Mouse (Mus musculus) intestine, postnatal 0 days (tissue): ENCODE measurements around the gene Camsap1. TPM values are rescaled to one million over a fixed set of nuclear protein-coding genes. Genes with fewer than 3 reads are reported as not detected.
A peak's percentile ranks its signal among the peaks of the same experiment; 100 is the strongest.

Experiments used
- ATAC-seq: fragments of 200-750 bp; cut with Nextera tagmentation; 2 replicates; pipeline ENCODE4 v1.8.0; 2017; ENCODE audit warnings: mild to moderate bottlenecking, moderate TSS enrichment, moderate library complexity
- H3K27ac ChIP-seq: fragments of 300-500 bp; sonication (generic); 2 replicates; pipeline ENCODE4 v1.5.1; 2014; ENCODE audit warnings: mild to moderate bottlenecking, low read depth, low read length, moderate library complexity
- H3K27me3 ChIP-seq: fragments of 300-500 bp; sonication (generic); replicated peaks from 2 replicates; pipeline ENCODE4 v1.6.1; 2014; ENCODE audit warnings: low read length, mixed read lengths; ENCODE audit not compliant: control insufficient read depth, insufficient read depth
- H3K36me3 ChIP-seq: fragments of 300-500 bp; sonication (generic); 2 replicates; pipeline ENCODE4 v1.6.1; 2014; ENCODE audit warnings: mild to moderate bottlenecking, moderate library complexity; ENCODE audit not compliant: control insufficient read depth, insufficient read depth
- H3K4me1 ChIP-seq: fragments of 300-500 bp; sonication (generic); replicated peaks from 2 replicates; pipeline ENCODE4 v1.6.1; 2014; ENCODE audit warnings: antibody characterized with exemption, low read length, mixed read lengths; ENCODE audit not compliant: control insufficient read depth, insufficient read depth
- H3K4me2 ChIP-seq: fragments of 300-500 bp; sonication (generic); replicated peaks from 2 replicates; pipeline ENCODE4 v1.6.1; 2014; ENCODE audit warnings: low read depth, mild to moderate bottlenecking, moderate library complexity
- H3K4me3 ChIP-seq: fragments of 300-500 bp; sonication (generic); 2 replicates; pipeline ENCODE4 v1.5.1; 2014; ENCODE audit warnings: low read depth, low read length
- H3K9ac ChIP-seq: fragments of 300-500 bp; sonication (generic); 2 replicates; pipeline ENCODE4 v1.6.1; 2014; ENCODE audit warnings: mild to moderate bottlenecking, low read depth, low read length
- H3K9me3 ChIP-seq: fragments of 300-500 bp; sonication (generic); 2 replicates; pipeline ENCODE4 v1.6.1; 2016; ENCODE audit warnings: mixed run types; ENCODE audit not compliant: control insufficient read depth
- CTCF ChIP-seq: sonication (generic); IDR thresholded peaks from 2 replicates; pipeline ENCODE4 v1.5.1; 2016; ENCODE audit warnings: low read depth, mild to moderate bottlenecking, control low read depth, antibody characterized with exemption, moderate library complexity
- WGBS: fragments of 180-500 bp; shearing (Covaris S2); extraction: QIAGEN DNeasy Blood & Tissue Kit; methylation state at CpG from one replicate; pipeline ENCODE4 v1.1.7; 2014; 5-methylcytosine and 5-hydroxymethylcytosine counted together
- polyA plus RNA-seq: library from polyadenylated mRNA; unstranded; fragments of >200 nt; fragmentation: Nextera tagmentation; extraction: Ambion mirVana; gene quantifications from 2 replicates; pipeline ENCODE4 v1.2.1, GENCODE M21; 2015

Camsap1 gene
- polyA plus RNA-seq: 3.5 and 4.9 TPM in 2 replicates

DNA sequence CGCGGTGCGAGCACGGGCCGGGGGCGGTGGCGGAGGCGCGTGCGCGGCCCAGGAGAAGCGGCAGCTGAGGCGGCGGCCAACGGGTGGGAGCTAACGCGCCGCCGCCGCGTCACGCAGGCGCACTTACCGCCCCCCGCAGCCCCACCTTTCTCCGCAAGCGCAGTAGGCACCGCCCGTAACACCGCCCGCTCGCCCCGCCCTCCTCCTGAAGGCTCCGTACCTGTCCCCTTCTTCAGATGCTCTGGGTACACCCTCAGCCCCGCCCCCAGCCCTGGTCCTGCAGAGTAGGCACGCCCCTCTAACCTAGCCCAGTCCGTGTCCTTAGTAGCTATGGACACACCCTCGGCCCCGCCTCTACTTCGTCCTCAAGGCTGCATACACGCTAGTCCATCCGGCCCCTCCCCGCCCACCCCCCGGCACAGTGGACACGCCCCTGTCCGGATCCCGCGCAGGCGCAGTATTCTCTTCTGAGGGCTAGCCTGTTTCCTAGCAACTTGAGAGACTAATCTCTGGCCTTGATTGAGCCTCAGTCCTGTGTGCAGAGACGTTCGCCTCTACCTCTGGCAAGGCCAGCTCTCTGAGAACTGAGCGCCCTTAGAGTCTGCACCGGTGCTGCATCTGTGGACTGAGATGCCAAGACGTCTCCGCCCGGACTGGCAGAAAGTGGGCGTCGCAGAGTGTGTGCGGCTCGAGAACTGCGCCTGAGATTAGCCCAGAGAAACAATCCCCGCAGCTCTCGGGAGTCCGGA, at the start of gene Camsap1:
TSS of gene Camsap1 (minus strand) at position 124 of the 749 bp plus-strand sequence.
- Histone ChIP-seq H3K4me3 (peak within 1 kb of the TSS; percentile 82), H3K4me2 (peak within 1 kb of the TSS; percentile 97), H3K9ac (peak within 1 kb of the TSS; percentile 83), H3K27ac (peak within 1 kb of the TSS; percentile 77), H3K27me3 (no peaks in the 10 kb centered on the region), H3K9me3 (no peaks in the 10 kb centered on the region), H3K36me3 (no peaks in the 10 kb centered on the region), H3K4me1 (0 out of 2 replicates have a peak, but pooled peaks cover 6% of the 10 kb centered on the region)
- WGBS: under 1% methylated on average over 40 of the region's 64 CpGs
- no peak for TF ChIP-seq CTCF
- ATAC-seq: peak; percentile 100

DNA sequence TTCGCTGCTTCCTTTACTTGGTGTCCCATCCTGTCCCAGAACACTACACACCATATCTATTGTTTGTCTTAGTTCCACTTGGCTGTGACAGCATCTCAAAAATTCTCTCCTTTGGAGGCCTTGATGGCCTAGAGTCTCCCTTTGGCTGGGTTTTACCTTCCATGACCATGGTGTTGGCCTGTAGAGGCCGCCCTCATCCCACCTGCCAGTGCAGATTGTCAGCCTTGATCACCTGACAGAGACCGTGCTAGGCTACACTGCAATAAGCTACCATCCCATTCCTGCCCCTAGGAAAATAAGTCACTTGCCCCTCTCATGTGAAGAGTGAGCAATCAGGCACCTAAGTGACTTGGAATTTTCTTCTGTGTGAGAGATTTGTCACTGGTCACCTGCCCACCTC, 47.2 kb upstream of the Camsap1 start:
- ATAC-seq: no peak
- TF ChIP-seq CTCF: peak; percentile 77
- Histone ChIP-seq H3K4me2 (no peak overlapping the region), H3K36me3 (no peaks in the 10 kb centered on the region), H3K27ac (no peak overlapping the region), H3K4me1 (no peaks in the 10 kb centered on the region), H3K9ac (no peak overlapping the region), H3K4me3 (no peak overlapping the region), H3K9me3 (no peaks in the 10 kb centered on the region), H3K27me3 (no peaks in the 10 kb centered on the region)
- WGBS: 31% methylated on average over 3 of the region's 3 CpGs

DNA sequence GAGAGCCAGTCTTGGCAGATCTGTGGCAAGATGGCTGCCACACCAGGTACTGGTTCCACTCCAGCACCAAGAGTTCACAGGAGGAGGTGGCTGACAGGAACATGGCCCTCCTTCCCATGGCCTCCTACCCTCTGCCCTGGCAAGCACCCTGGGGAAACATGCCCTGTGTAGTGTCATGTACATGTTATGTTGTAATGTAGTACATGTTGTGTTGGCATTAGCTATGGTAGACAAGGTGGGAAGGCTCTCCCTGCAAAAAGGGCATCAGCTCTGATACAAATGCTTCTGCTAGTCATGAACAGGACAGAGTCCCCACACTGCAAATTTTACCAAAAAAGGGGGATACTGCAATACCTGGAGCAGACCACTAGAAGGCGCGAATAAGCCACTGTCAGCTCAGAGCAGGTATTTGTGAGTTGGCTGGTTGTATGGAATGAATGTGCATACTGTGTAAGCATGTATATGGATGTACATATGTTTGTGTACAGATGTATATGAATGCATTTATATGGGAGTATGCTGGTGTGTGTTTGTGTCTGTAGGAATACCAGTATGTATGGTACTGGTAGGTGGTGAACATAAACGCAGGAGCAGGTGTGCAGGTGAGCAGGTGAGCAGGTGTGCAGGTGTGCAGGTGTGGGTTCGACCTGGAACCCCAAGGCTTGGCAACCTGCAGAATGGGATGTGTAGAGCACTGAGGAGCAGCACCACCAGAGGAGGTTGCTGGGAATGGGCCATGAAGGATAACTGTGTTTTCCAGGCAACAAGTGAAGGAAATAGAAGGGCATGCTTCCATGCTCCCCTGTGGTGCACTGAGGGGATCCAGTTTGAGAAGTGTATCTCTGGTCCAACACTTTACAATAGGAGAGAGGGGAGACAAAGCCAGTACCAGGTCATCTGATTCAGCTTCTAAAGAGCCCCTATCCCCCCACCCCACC, 41.3 kb upstream of the Camsap1 start:
- 30% methylated on average over 4 of the region's 4 CpGs for WGBS
- Histone ChIP-seq H3K4me3 (no peak overlapping the region), H3K4me2 (no peak overlapping the region), H3K4me1 (no peaks in the 10 kb centered on the region), H3K27me3 (no peaks in the 10 kb centered on the region), H3K9me3 (no peaks in the 10 kb centered on the region), H3K36me3 (no peaks in the 10 kb centered on the region), H3K27ac (no peak overlapping the region), H3K9ac (no peak overlapping the region)
- TF ChIP-seq CTCF: peak; percentile 92
- no peak for ATAC-seq

DNA sequence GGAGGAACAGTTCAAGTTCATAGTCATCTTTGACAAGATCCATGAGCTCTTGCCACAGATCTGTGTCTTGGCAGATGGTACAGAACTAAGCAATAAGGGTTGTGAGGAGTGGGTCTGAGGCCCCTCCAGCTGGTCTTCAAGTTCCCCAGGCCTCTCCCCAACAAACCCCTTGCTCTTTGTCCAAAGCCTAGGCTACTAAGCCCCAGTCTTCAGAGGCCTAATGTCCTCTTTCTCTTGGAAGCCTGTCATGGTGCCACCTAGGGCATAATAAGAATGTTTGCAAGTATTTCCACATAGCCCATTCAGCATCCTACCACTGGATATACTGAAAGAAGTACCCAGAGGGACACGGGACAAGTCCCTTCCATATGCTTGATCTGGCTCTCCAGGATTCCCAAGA, 39.5 kb upstream of the Camsap1 start:
- no peak overlapping the region for H3K4me3 ChIP-seq
- H3K27ac ChIP-seq: no peak overlapping the region
- no peak for TF ChIP-seq CTCF
- WGBS: 78% methylated on average over 1 of the region's 1 CpGs
- no peak for ATAC-seq
- H3K27me3 ChIP-seq: no peaks in the 10 kb centered on the region
- no peak overlapping the region for H3K9ac ChIP-seq
- no peaks in the 10 kb centered on the region for H3K36me3 ChIP-seq
- no peaks in the 10 kb centered on the region for H3K9me3 ChIP-seq
- H3K4me2 ChIP-seq: no peak overlapping the region
- H3K4me1 ChIP-seq: no peaks in the 10 kb centered on the region

DNA sequence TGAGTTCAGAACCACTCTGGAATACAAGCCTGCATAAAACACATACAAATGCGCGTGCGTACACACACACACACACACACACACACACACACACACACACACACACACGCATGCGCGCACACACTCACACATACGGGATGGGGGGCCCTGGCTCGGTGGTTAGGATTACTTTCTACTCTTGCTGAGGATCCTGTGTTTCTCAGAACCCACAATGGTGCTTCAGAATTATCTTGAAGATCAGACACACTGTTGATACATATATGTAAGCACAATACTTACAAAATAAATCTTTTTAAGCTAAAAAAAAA, 39.1 kb upstream of the Camsap1 start:
- Histone ChIP-seq H3K4me3 (no peak overlapping the region), H3K4me2 (peak overlapping the region; percentile 65), H3K36me3 (no peaks in the 10 kb centered on the region), H3K27ac (0 out of 2 replicates have a peak overlapping the region, but pooled peaks have one; percentile 74), H3K9me3 (no peaks in the 10 kb centered on the region), H3K9ac (no peak overlapping the region; the same call in 1 of the 2 replicates), H3K4me1 (no peaks in the 10 kb centered on the region), H3K27me3 (no peaks in the 10 kb centered on the region)
- 75% methylated on average over 8 of the region's 8 CpGs for WGBS
- no peak for TF ChIP-seq CTCF
- no peak for ATAC-seq

DNA sequence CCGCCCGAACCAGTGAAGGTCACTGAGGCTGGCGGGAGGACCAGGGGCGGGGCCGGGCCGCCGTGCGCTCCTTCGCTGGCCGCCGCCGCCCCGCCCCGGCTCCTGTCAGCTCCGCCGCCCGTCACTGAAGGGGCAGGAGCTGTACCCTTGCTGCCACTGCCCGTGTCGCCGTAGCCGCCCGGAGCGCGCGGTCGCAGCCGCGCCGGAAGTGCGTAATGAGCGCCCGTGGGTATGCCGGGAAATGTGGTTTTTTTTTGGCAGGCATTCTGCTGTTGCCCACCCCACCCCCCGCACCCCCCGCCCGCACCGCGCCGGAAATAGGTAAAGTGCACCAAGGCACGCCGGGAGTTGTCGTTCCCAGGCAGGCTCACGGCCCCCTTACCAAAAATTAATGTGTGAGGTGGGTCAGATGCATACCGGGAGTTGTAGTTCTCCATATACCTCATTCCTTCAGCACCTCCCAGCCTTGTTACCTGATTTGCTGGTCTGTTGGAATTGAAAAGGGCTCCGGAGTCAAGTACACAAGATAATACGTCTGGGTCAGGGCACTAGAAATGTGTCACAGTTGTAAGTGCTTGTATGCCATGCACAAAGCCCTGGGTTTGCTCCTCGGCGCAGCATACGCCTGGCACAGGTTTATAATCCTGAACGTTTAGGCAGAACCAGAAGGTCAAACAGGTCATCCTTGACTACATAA, 38.6 kb upstream of the Camsap1 start, which contains the start of gene Ubac1:
TSS of gene Ubac1 (minus strand) at position 187 of the 697 bp plus-strand sequence.
- no peak for TF ChIP-seq CTCF
- no peaks in the 10 kb centered on the region for H3K36me3 ChIP-seq
- no peaks in the 10 kb centered on the region for H3K9me3 ChIP-seq
- H3K27me3 ChIP-seq: no peaks in the 10 kb centered on the region
- ATAC-seq: peak; percentile 95
- 4% methylated on average over 50 of the region's 50 CpGs for WGBS
- H3K4me1 ChIP-seq: no peaks in the 10 kb centered on the region
- peak within 1 kb of the TSS; percentile 65 for H3K4me2 ChIP-seq
- H3K9ac ChIP-seq: peak within 1 kb of the TSS; percentile 71
- H3K27ac ChIP-seq: peak within 1 kb of the TSS; percentile 74
- H3K4me3 ChIP-seq: peak within 1 kb of the TSS; percentile 80
